Mouse (Mus musculus) liver, embryonic 13.5 days (tissue): ENCODE measurements at regions not wholly inside any gene's neighbourhood (a gene's known extent, or its start where the extent isn't known, plus 50 kb on each side); places are given as distances from the start of the nearest gene placed in this dataset.

Source experiments
- ATAC-seq: fragments of 200-750 bp; cut with Nextera tagmentation; 2 replicates; pipeline ENCODE4 v1.8.0; 2017; ENCODE audit warnings: low read depth, mild to moderate bottlenecking, moderate number of reproducible peaks, moderate library complexity
- DNase-seq: peaks from one replicate; pipeline ENCODE4 v3.0.0; 2022
- H3K27ac ChIP-seq: fragments of 300-500 bp; sonication (generic); 2 replicates; pipeline ENCODE4 v1.5.1; 2015; ENCODE audit warnings: moderate library complexity, mild to moderate bottlenecking, inconsistent platforms
- H3K27me3 ChIP-seq: fragments of 300-500 bp; sonication (generic); 2 replicates; pipeline ENCODE4 v1.6.1; 2015; ENCODE audit warnings: mild to moderate bottlenecking, inconsistent platforms
- H3K36me3 ChIP-seq: fragments of 300-500 bp; sonication (generic); 2 replicates; pipeline ENCODE4 v1.6.1; 2015; ENCODE audit warnings: mild to moderate bottlenecking, inconsistent platforms
- H3K4me1 ChIP-seq: fragments of 300-500 bp; sonication (generic); replicated peaks from 2 replicates; pipeline ENCODE4 v1.6.1; 2015; ENCODE audit warnings: inconsistent platforms
- H3K4me2 ChIP-seq: fragments of 300-500 bp; sonication (generic); 2 replicates; pipeline ENCODE4 v1.6.1; 2015; ENCODE audit warnings: inconsistent platforms, mild to moderate bottlenecking, moderate library complexity
- H3K4me3 ChIP-seq: fragments of 300-500 bp; sonication (generic); replicated peaks from 2 replicates; pipeline ENCODE4 v1.5.1; 2015; ENCODE audit warnings: mild to moderate bottlenecking, inconsistent platforms
- H3K9ac ChIP-seq: fragments of 300-500 bp; sonication (generic); 2 replicates; pipeline ENCODE4 v1.6.1; 2015; ENCODE audit warnings: mild to moderate bottlenecking, inconsistent platforms
- H3K9me3 ChIP-seq: fragments of 300-500 bp; sonication (generic); replicated peaks from 2 replicates; pipeline ENCODE4 v1.6.1; 2016; ENCODE audit warnings: inconsistent platforms
- WGBS: fragments of 180-500 bp; shearing (Covaris S2); methylation state at CpG from one replicate; pipeline ENCODE4 v1.1.7; 2015; ENCODE audit not compliant: insufficient replicate concordance; 5-methylcytosine and 5-hydroxymethylcytosine counted together

GRCm38 (mm10) chr9:118416032-118416431, 62.0 kb upstream of the Eomes start:
- no peaks in the 10 kb centered on the region for H3K36me3 ChIP-seq
- no peaks in the 10 kb centered on the region for H3K27me3 ChIP-seq
- ATAC-seq (no peak), DNase-seq (no peak)
- no peaks in the 10 kb centered on the region for H3K9me3 ChIP-seq
- no peak overlapping the region for H3K4me2 ChIP-seq
- H3K4me1 ChIP-seq = no peaks in the 10 kb centered on the region
- 52% methylated on average over 4 of the region's 4 CpGs for WGBS
- no peak overlapping the region for H3K9ac ChIP-seq
- no peak overlapping the region for H3K4me3 ChIP-seq
- no peak overlapping the region for H3K27ac ChIP-seq

- Histone ChIP-seq H3K4me1 (no peaks in the 10 kb centered on the region), H3K4me3 (no peak overlapping the region), H3K27me3 (no peaks in the 10 kb centered on the region), H3K9me3 (no peaks in the 10 kb centered on the region), H3K4me2 (no peak overlapping the region), H3K36me3 (no peaks in the 10 kb centered on the region), H3K9ac (no peak overlapping the region), H3K27ac (no peak overlapping the region)
- ATAC-seq (no peak), DNase-seq (no peak)
- 36% methylated on average over 6 of the region's 6 CpGs for WGBS
These were observed 61.5 kb upstream of the Eomes start for GRCm38 (mm10) chr9:118416475-118416874.

GRCm38 (mm10) chr9:118424344-118424743, 53.7 kb upstream of the Eomes start:
- Histone ChIP-seq H3K4me1 (no peaks in the 10 kb centered on the region), H3K36me3 (no peaks in the 10 kb centered on the region), H3K9me3 (no peaks in the 10 kb centered on the region), H3K27ac (no peak overlapping the region), H3K4me3 (no peak overlapping the region), H3K4me2 (no peak overlapping the region), H3K27me3 (no peaks in the 10 kb centered on the region), H3K9ac (no peak overlapping the region)
- DNase-seq = no peak
- WGBS = 55% methylated on average over 6 of the region's 6 CpGs
- no peak for ATAC-seq
